Mouse (Mus musculus) c-Kit-positive CD71-positive TER-119-negative erythroid progenitor cells, embryonic 14.5 days (primary cell): Measurements from ENCODE around the gene Cwc25.
A peak's percentile ranks its signal among the peaks of the same experiment; 100 is the strongest.
"Not testable (repeated sequence)": the region's sequence is repeated elsewhere in the genome, so short reads cannot be mapped to it uniquely, and the experiment has no call there.

ENCODE experiments used
- DNase-seq: peaks from one replicate; pipeline ENCODE4 v3.0.0-alpha.2; 2013; ENCODE audit warnings: low read depth

Cwc25 gene

DNA sequence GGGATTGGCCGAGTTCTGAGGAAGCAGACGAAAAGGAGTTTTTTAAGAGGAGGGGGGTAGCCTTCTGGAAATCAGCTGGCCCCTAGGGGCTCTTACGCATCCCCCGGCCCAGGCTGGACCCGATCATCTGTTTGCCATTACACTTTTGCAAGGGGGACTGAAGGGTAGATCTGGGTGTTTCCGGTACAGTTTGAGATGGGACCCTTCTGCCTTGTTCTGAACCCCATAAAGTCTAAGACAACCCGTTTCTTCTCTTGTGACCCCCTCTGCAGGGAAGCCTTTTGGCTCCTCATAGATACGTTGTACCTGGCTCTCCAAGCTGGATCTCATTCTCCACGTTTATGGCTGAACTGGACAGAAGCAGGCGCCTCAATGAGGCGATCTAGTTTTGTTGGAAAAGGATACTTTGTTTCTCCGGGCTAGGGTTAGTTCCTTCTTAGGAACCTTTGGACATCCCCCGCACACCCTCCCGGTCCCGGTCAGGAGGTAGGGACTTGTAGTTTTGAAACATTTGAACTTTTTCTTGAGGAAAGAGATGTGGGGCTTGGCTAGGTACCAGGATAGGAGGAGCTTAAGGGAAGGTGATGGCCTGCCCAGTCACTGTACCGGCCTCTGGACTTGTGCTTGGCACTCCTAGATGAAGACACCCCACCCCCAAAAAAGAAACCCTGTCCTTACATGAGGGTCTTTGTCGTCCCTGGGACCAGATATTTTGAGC, 34.5 kb upstream of the Cwc25 start:
- no peak for DNase-seq

- DNase-seq: no peak
Measured at GRCm38 (mm10) chr11:97799994-97800690, 33.8 kb upstream of the Cwc25 start.

DNA sequence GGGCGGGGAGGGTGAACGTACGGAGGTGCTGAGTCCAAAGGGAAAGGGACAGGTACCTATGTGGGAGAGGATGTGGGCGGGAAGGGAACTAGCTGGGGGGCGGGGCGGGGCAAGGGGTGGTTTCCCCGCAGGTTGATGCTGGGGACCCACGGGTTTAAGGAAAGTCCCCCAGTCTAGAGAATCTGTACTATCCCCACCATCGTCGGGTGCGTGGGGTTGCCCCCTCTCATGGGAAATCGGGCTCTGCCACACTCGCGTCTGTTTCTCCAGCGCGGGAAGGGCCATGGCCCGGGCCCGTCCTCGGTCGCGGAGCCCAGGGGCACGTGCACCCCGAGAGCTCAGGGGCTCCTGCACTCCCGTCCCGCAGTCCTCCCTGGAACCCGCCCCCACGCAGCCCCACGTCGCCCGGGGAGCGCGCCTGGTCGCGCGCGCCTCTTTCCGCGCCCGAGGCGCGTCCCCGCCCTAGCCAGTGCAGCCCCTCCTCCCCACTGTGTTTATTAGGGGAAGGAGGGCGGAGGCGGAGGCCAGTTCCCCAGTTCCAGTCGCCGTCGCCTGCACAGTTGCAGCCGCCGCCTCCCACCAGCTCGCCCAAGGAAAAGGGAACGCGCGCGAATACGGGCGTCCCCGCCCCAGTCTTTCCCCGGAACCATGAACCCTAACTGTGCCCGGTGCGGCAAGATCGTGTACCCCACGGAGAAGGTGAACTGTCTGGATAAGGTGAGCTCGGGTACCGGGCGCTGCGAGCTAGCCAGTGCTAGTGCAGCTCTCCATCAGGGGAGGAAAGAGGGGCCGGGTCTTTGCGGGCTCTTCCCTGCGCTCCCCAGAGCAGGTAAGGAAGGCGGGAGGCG, 33.0 kb upstream of the Cwc25 start:
- DNase-seq: no peak

DNA sequence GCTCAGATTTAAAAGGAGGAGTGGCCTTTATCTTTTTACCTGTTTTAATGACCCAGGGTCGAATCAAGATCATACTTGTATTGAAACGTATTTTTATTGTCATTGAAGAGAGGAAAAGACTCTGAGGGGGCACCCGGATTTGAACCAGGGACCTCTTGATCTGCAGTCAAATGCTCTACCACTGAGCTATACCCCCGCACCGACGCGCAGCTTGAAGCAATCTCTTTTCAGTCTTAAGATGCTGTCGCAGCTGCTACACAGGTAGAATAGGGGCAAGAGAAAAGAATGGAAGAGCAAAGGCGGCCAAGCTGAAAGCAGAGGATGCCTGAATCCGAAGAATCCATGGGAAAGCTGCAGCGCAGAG, 32.4 kb upstream of the Cwc25 start, which contains the start of gene Lasp1:
Lasp1 (plus strand) TSS at position 219 of the 364 bp plus-strand sequence.
- DNase-seq: peak; percentile 71

- no peak for DNase-seq
Measured at GRCm38 (mm10) chr11:97798083-97798435, 31.7 kb upstream of the Cwc25 start.

DNA sequence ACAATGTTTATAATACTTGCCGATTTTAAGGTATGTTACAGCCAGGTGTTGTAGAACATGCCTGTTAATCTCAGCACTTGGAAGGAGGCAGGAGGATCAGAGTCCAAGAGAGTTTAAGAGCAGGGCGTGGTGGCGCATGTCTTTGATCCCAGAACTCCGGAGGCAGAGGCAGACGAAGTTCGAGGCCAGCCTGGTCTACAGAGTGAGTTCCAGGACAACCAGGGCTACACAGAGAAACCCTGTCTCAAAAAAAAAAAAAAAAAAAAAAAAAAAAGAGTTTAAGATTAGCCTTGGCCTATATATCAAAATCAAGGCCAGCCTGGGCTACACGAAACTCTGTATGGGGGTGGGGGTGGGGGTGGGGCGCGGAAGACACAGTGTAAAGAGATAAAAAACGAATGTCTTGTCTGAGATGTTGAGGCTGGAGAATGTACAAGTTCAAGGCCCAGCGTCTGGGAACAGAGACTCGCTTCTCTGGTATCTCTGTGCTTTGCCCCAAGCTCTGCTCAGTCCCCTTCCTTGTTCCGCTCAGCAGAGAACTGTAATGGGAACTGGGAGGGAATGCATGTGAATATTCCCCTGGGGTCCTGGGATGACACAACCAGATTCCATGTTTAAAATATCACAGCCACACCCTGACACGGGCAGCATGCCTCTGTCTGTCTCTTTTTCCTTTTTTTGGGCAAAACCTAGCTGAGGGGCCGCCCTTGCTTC, 31.2 kb upstream of the Cwc25 start:
- DNase-seq: no peak

GRCm38 (mm10) chr11:97796910-97797309, 30.6 kb upstream of the Cwc25 start:
- peak; percentile 59 for DNase-seq

- DNase-seq: peak; percentile 80
Measured at GRCm38 (mm10) chr11:97793165-97793564, 26.8 kb upstream of the Cwc25 start.

- DNase-seq: not testable (repeated sequence)
Measured at GRCm38 (mm10) chr11:97790778-97791438, 24.6 kb upstream of the Cwc25 start.

DNA sequence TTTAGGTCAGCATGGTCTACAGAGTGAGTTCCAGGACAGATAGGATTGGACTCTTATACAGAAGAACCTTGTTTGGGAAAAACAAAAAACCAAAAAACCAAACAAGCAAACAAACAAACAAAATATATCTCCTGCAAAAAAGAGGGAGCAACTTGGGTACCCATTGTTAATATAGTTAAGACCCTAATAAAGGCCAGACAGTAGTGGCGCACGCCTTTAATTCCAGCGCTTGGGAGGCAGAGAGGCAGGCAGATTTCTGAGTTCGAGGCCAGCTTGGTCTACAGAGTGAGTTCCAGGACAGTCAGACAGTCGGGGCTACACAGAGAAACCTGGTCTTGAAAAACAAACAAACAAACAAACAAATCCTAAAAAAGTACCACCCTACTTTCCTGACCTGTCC, 23.4 kb upstream of the Cwc25 start:
- no peak for DNase-seq

GRCm38 (mm10) chr11:97787961-97788360, 21.6 kb upstream of the Cwc25 start:
- no peak for DNase-seq

DNA sequence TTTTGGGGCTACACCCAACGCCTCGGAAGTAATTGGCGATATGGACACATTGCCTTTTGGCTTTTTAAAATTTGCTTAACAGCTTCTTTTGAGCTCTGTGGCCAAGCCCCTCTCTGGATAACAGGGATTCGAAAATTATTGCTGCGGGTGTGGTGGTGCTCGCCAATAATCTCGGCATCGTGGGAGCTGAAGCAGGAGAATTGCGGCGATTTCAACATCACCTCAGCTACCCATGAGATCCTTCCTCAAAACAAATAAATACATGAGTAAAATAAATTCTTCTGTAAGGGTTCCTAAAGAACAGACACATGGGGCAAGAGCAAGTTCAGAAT, 16.2 kb upstream of the Cwc25 start:
- DNase-seq: no peak

DNA sequence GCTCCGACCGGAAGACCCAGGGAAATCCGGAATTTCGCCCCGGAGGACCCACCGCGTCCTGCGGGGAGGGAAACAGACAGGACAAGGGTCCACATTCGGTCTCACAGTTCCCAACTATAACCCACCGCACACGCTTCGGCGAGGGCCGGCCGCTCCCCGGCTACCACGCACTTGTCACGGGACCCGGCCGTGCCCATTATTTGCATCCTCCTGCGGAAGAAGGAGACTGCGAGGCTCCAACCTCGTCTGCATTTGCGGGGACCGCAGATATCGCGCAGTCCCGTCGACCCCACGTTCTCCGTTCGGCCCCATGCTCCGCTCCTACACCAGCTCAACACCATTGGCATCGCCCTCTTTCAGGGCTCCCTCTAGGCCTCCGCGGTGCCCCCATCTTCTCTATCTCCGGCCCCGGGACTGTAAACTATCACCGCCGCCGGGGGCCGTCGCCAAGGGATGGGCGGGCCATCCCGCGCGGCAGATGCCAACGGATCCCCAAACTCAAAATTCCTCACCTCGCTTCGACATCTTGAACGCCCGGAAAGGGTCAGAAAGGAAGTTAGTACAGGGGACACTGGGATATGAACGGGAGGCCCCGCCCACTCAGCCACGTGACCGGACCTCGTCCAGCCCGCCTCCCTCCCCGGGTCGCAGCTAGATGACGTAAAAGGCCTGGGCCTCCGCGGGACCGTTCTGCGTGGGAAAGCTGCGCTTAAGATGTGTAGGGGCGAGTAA, 15.6 kb upstream of the Cwc25 start, which contains the start of gene Rpl23:
Rpl23 (minus strand) TSS at position 606 of the 732 bp plus-strand sequence.
- DNase-seq: peak; percentile 99

GRCm38 (mm10) chr11:97781478-97781831, 15.1 kb upstream of the Cwc25 start:
- DNase-seq: no peak

DNA sequence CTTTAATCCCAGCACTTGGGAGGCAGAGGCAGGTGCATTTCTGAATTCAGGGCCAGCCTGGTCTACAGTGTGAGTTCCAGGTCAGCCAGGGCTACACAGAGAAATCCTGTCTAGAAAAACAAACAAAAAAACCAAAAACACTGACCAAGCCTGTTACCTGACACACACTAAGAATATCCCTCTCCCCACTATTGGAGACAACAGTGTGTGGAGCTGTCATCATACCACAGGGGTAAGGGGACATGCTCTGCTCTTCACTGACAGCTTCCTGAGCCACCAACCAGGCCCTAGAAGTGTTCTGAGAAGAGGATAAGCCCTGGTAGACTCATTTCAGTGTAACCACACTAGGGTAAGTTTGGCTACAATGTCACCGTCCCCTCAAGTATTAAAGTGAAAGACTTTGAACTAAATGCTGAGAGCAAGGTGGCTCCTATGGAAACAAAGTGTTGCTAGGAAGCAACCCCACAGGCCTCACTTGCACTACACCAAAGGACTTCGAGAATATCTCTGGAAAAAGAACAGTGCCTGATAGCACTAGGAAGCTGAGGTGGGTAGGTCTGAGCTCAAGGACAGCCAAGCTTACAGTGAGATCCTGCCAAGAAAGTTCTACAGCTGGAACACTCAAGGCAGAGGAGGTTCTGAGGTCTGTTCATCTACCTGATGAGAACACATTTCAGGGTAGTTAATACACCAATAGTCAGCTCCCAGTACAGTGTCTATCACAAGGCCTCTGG, 13.8 kb upstream of the Cwc25 start:
- DNase-seq: no peak

DNA sequence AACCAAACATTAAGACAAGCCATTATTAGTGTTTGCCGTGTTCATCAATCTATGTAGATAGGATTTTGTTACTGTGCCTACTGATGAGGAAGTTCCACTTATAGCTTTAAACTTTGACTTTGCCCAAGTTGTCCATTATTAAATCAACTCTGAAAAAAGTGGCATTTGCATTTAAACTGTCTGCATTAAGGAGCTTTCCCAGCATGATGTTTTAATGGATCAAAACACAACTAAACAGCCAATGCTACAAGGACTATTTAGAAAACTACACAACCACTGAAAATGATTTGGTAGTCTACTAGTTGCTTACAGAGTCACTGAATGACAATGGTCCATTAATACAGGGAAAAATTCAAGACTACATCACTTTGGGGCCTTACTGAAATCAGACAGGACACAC, 12.6 kb upstream of the Cwc25 start:
- no peak for DNase-seq

DNA sequence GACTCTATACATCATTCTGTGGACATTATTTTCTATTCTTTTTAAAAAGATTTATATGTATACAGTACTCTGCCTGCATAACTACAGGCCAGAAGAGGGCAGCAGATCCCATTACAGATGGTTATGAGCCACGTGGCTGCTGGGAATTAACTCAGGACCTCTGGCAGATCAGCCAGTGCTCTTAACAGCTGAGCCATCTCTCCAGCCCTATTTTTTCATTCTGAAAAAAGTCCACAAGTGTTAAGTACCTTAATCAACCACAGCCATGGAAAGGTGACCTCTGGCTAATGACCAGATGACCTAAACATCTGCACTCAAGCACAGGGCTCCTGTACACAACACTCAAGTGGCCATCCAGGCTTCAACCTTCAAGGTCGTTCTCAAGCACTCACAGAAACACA, 10.8 kb upstream of the Cwc25 start:
- DNase-seq: peak; percentile 65

- DNase-seq: no peak
Measured at GRCm38 (mm10) chr11:97776497-97777128, 10.3 kb upstream of the Cwc25 start.

DNA sequence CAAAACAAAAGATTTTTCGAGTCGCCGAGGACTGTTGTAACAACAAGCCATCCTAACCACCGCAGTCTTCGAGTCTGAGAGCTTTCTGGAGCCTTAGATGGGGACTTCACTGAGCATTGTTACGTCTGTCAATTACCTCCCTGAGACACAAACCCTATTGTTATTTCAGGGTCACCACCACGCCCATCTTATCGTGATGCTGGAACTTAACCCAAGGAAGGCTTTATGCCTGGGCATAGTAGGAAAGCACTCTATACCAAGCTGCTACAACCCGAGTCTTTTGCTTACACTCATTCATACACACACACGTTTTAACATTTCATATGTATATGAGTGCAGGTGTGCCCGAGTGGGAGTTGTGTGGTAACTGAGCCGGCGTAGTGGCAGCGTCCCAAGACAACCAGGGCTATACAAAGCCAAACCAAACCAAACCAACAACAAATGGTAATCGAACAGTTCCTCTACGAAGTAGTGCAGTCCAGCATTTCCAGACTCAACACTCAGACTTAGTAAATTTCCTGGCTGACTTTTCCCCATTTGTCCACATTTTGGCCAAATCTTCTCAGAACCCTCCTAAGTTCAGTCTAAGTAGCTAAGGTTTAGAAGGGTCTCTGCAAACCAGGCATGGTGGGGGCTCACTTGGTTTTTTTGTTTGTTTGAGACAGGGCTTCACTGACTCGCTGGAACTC, 9.6 kb upstream of the Cwc25 start, which contains the start of gene 1700001P01Rik:
1700001P01Rik (minus strand) TSS at position 111 of the 689 bp plus-strand sequence.
- no peak for DNase-seq
